Mouse (Mus musculus): ENCODE measurements around the gene Plk3. TPM values are rescaled to one million over a fixed set of nuclear protein-coding genes. Genes with fewer than 3 reads are reported as not detected.
"Not testable (repeated sequence)": the region's sequence is repeated elsewhere in the genome, so short reads cannot be mapped to it uniquely, and the experiment has no call there.

Plk3 gene
- polyA plus RNA-seq (2016; fragmentation: Nextera tagmentation; extraction: Ambion mirVana), result 2.2 and 2.8 TPM in 2 replicates

GRCm38 (mm10) chr4:117133817-117134600, at the start of gene Plk3:
Gene Plk3, minus strand, starts transcription at chr4:117133963.
- WGBS (ENCODE audit: insufficient replicate concordance), result 3% methylated on average over 47 of the region's 48 CpGs
- ATAC-seq, result peak; percentile 84
- Histone ChIP-seq H3K36me3 (peaks cover 12% of the 10 kb centered on the region), H3K4me2 (peak within 1 kb of the TSS; percentile 99), H3K4me3 (peak within 1 kb of the TSS; percentile 85), H3K9me3 (replicated peaks) (no peaks in the 10 kb centered on the region), H3K27ac (peak within 1 kb of the TSS; percentile 62), H3K4me1 (peaks cover 51% of the 10 kb centered on the region), H3K27me3 (replicated peaks) (peaks cover 39% of the 10 kb centered on the region), H3K9ac (peak within 1 kb of the TSS; percentile 84)

- not testable (repeated sequence) for H3K9me3 ChIP-seq (replicated peaks); H3K27me3 ChIP-seq (replicated peaks)
- Histone ChIP-seq H3K4me3 (peak overlapping the region; percentile 91), H3K4me1 (peaks cover 23% of the 10 kb centered on the region), H3K27ac (peak overlapping the region; percentile 87), H3K4me2 (peak overlapping the region; percentile 76), H3K9ac (peak overlapping the region; percentile 83), H3K36me3 (peaks cover 27% of the 10 kb centered on the region)
- WGBS (ENCODE audit: insufficient replicate concordance), result 12% methylated on average over 9 of the region's 9 CpGs
- peak; percentile 67 for ATAC-seq
These were observed 49.0 kb upstream of the Plk3 start for GRCm38 (mm10) chr4:117182759-117183096.

- H3K4me1 ChIP-seq, result peaks cover 23% of the 10 kb centered on the region
- peaks cover 33% of the 10 kb centered on the region for H3K36me3 ChIP-seq
- peak within 1 kb of the TSS; percentile 76 for H3K4me2 ChIP-seq
- peaks cover 5% of the 10 kb centered on the region for H3K27me3 ChIP-seq (replicated peaks)
- H3K27ac ChIP-seq, result peak within 1 kb of the TSS; percentile 87
- H3K4me3 ChIP-seq, result peak within 1 kb of the TSS; percentile 91
- H3K9ac ChIP-seq, result peak within 1 kb of the TSS; percentile 83
- WGBS (ENCODE audit: insufficient replicate concordance), result 1% methylated on average over 42 of the region's 42 CpGs
- peak; percentile 97 for ATAC-seq
- no peaks in the 10 kb centered on the region for H3K9me3 ChIP-seq (replicated peaks)
These were observed 48.3 kb upstream of the Plk3 start, which contains the start of gene Kif2c for GRCm38 (mm10) chr4:117181863-117182758. Gene Kif2c, minus strand, starts transcription at chr4:117182639.

GRCm38 (mm10) chr4:117169936-117170335, 36.2 kb upstream of the Plk3 start:
- Histone ChIP-seq H3K9me3 (replicated peaks) (no peaks in the 10 kb centered on the region), H3K9ac (no peak overlapping the region), H3K36me3 (peaks cover 99% of the 10 kb centered on the region), H3K27me3 (replicated peaks) (no peaks in the 10 kb centered on the region), H3K4me1 (no peaks in the 10 kb centered on the region), H3K27ac (no peak overlapping the region), H3K4me3 (no peak overlapping the region), H3K4me2 (no peak overlapping the region)
- WGBS (ENCODE audit: insufficient replicate concordance), result 84% methylated on average over 5 of the region's 5 CpGs
- no peak for ATAC-seq

GRCm38 (mm10) chr4:117161183-117161582, 27.4 kb upstream of the Plk3 start:
- ATAC-seq, result no peak
- H3K27ac ChIP-seq, result no peak overlapping the region
- H3K36me3 ChIP-seq, result peaks cover 78% of the 10 kb centered on the region
- WGBS (ENCODE audit: insufficient replicate concordance), result 75% methylated on average over 4 of the region's 4 CpGs
- H3K9ac ChIP-seq, result no peak overlapping the region
- no peaks in the 10 kb centered on the region for H3K27me3 ChIP-seq (replicated peaks)
- H3K4me3 ChIP-seq, result no peak overlapping the region
- no peak overlapping the region for H3K4me2 ChIP-seq
- H3K9me3 ChIP-seq (replicated peaks), result no peaks in the 10 kb centered on the region
- H3K4me1 ChIP-seq, result peaks cover 6% of the 10 kb centered on the region

GRCm38 (mm10) chr4:117159666-117160065, 25.9 kb upstream of the Plk3 start:
- H3K9ac ChIP-seq, result no peak overlapping the region
- H3K27ac ChIP-seq, result no peak overlapping the region
- WGBS (ENCODE audit: insufficient replicate concordance), result 87% methylated on average over 10 of the region's 10 CpGs
- no peak overlapping the region for H3K4me3 ChIP-seq
- H3K36me3 ChIP-seq, result peaks cover 70% of the 10 kb centered on the region
- no peak overlapping the region for H3K4me2 ChIP-seq
- H3K4me1 ChIP-seq, result peaks cover 11% of the 10 kb centered on the region
- H3K27me3 ChIP-seq (replicated peaks), result no peaks in the 10 kb centered on the region
- ATAC-seq, result no peak
- no peaks in the 10 kb centered on the region for H3K9me3 ChIP-seq (replicated peaks)

GRCm38 (mm10) chr4:117156372-117156771, 22.6 kb upstream of the Plk3 start:
- H3K36me3 ChIP-seq, result peaks cover 69% of the 10 kb centered on the region
- H3K27ac ChIP-seq, result peak overlapping the region; percentile 87
- 18% methylated on average over 6 of the region's 6 CpGs for WGBS (ENCODE audit: insufficient replicate concordance)

GRCm38 (mm10) chr4:117155792-117156355, 22.1 kb upstream of the Plk3 start, which contains the start of gene Rps8:
Gene Rps8, minus strand, starts transcription at chr4:117156243.
- peaks cover 69% of the 10 kb centered on the region for H3K36me3 ChIP-seq

More at GRCm38 (mm10) chr4:117156372-117156771, 22.6 kb upstream of the Plk3 start:
- Histone ChIP-seq H3K9ac (peak overlapping the region; percentile 97), H3K4me2 (peak overlapping the region; percentile 77), H3K27me3 (replicated peaks) (no peaks in the 10 kb centered on the region), H3K4me1 (peaks cover 40% of the 10 kb centered on the region), H3K9me3 (replicated peaks) (no peaks in the 10 kb centered on the region), H3K4me3 (peak overlapping the region; percentile 89)
- ATAC-seq, result no peak

GRCm38 (mm10) chr4:117155020-117155791, 21.4 kb upstream of the Plk3 start:
- peak; percentile 20; the same call in 1 of the 2 replicates for ATAC-seq
- Histone ChIP-seq H3K27me3 (replicated peaks) (no peaks in the 10 kb centered on the region), H3K27ac (peak overlapping the region; percentile 87), H3K4me1 (peaks cover 42% of the 10 kb centered on the region), H3K4me2 (peak overlapping the region; percentile 77), H3K9ac (peak overlapping the region; percentile 97), H3K36me3 (peaks cover 69% of the 10 kb centered on the region), H3K4me3 (peak overlapping the region; percentile 89), H3K9me3 (replicated peaks) (no peaks in the 10 kb centered on the region)
- under 1% methylated on average over 44 of the region's 44 CpGs for WGBS (ENCODE audit: insufficient replicate concordance)

More at GRCm38 (mm10) chr4:117155792-117156355, 22.1 kb upstream of the Plk3 start, which contains the start of gene Rps8:
- Histone ChIP-seq H3K4me1 (peaks cover 42% of the 10 kb centered on the region), H3K27me3 (replicated peaks) (no peaks in the 10 kb centered on the region), H3K9ac (peak within 1 kb of the TSS; percentile 97), H3K9me3 (replicated peaks) (no peaks in the 10 kb centered on the region), H3K27ac (peak within 1 kb of the TSS; percentile 87), H3K4me2 (peak within 1 kb of the TSS; percentile 77), H3K4me3 (peak within 1 kb of the TSS; percentile 89)
- under 1% methylated on average over 52 of the region's 52 CpGs for WGBS (ENCODE audit: insufficient replicate concordance)
- peak; percentile 89 for ATAC-seq

- 53% methylated on average over 5 of the region's 5 CpGs for WGBS (ENCODE audit: insufficient replicate concordance)
- H3K4me3 ChIP-seq, result peak overlapping the region; percentile 89; the same call in 1 of the 2 replicates
- no peaks in the 10 kb centered on the region for H3K9me3 ChIP-seq (replicated peaks)
- peaks cover 72% of the 10 kb centered on the region for H3K36me3 ChIP-seq
- peak overlapping the region; percentile 97 for H3K9ac ChIP-seq
- no peaks in the 10 kb centered on the region for H3K27me3 ChIP-seq (replicated peaks)
- H3K27ac ChIP-seq, result peak overlapping the region; percentile 87
- H3K4me1 ChIP-seq, result peaks cover 42% of the 10 kb centered on the region
- peak overlapping the region; percentile 77 for H3K4me2 ChIP-seq
- ATAC-seq, result no peak
These were observed 19.0 kb upstream of the Plk3 start for GRCm38 (mm10) chr4:117152714-117153113.

GRCm38 (mm10) chr4:117151416-117151815, 17.7 kb upstream of the Plk3 start:
- Histone ChIP-seq H3K36me3 (peaks cover 72% of the 10 kb centered on the region), H3K4me1 (peaks cover 38% of the 10 kb centered on the region), H3K9ac (no peak overlapping the region), H3K4me3 (no peak overlapping the region), H3K27ac (peak overlapping the region; percentile 64), H3K9me3 (replicated peaks) (no peaks in the 10 kb centered on the region), H3K4me2 (no peak overlapping the region), H3K27me3 (replicated peaks) (no peaks in the 10 kb centered on the region)
- 59% methylated on average over 1 of the region's 1 CpGs for WGBS (ENCODE audit: insufficient replicate concordance)
- no peak for ATAC-seq
